Mouse (Mus musculus) testis, adult 2 months (tissue): ENCODE data around the gene Naaladl1. TPM values are rescaled to one million over a fixed set of nuclear protein-coding genes. Genes with fewer than 3 reads are reported as not detected.

Source experiments
- H3K27ac ChIP-seq: fragments of 200-500 bp; 2 replicates; pipeline ENCODE4 v1.5.1; 2012; ENCODE audit warnings: low read depth, low read length; ENCODE audit not compliant: control insufficient read depth, insufficient read depth
- H3K27me3 ChIP-seq: fragments of 200-500 bp; 2 replicates; pipeline ENCODE4 v1.6.1; 2012; ENCODE audit warnings: mild to moderate bottlenecking, low read length, moderate library complexity; ENCODE audit not compliant: control insufficient read depth, insufficient read depth
- H3K36me3 ChIP-seq: fragments of 200-500 bp; 2 replicates; pipeline ENCODE4 v1.6.1; 2012; ENCODE audit warnings: mild to moderate bottlenecking, low read length; ENCODE audit not compliant: control insufficient read depth, insufficient read depth
- H3K4me1 ChIP-seq: fragments of 200-500 bp; 2 replicates; pipeline ENCODE4 v1.6.1; 2012; ENCODE audit warnings: low read length; ENCODE audit not compliant: control insufficient read depth, insufficient read depth
- H3K4me3 ChIP-seq: fragments of 200-500 bp; 2 replicates; pipeline ENCODE4 v1.5.1; 2012; ENCODE audit warnings: low read depth, mild to moderate bottlenecking, low read length, moderate library complexity, mixed read lengths; ENCODE audit not compliant: control insufficient read depth
- CTCF ChIP-seq: fragments of 200-500 bp; IDR thresholded peaks from 2 replicates; pipeline ENCODE4 v1.5.1; 2012; ENCODE audit warnings: low read depth, mild to moderate bottlenecking, inconsistent platforms, low read length, moderate library complexity; ENCODE audit not compliant: control insufficient read depth, insufficient read depth, insufficient replicate concordance
- POLR2A ChIP-seq: fragments of 200-500 bp; IDR thresholded peaks from 2 replicates; pipeline ENCODE4 v1.6.1; 2012; ENCODE audit warnings: low read depth, mild to moderate bottlenecking, inconsistent platforms, low read length, moderate library complexity; ENCODE audit not compliant: control insufficient read depth
- polyA plus RNA-seq: library from polyadenylated mRNA; depleted of rRNA; stranded (reverse); fragments of >200 nt; gene quantifications from 2 replicates; pipeline ENCODE4 v1.2.3, GENCODE M21; 2012; rRNA removed

Gene Naaladl1
- polyA plus RNA-seq, 1 experiment: 4.0 TPM

DNA sequence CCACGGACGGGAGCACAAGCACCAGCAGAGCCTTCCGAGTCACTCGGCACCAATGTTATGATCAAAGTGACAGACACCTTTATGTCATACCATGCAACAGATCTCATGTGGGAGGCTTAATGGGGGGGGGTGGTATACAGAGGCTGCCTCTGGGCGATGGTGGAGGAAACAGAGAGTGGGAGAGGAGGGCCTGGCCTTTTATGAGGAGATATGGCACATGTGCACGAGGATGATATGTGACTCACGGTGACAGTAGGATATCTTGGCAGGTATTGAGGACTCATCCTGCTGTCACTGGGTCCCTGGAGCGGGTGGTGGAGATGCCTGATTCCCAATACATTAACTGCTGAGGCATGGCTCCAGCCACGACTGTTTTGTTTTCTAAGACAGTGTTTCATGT, 49.6 kb downstream of the Naaladl1 start:
- Histone ChIP-seq H3K4me1 (no peaks in the 10 kb centered on the region), H3K36me3 (no peaks in the 10 kb centered on the region), H3K27ac (no peak overlapping the region), H3K4me3 (no peak overlapping the region), H3K27me3 (no peaks in the 10 kb centered on the region)
- TF ChIP-seq POLR2A: no peak
- no peak for TF ChIP-seq CTCF

- no peak overlapping the region for H3K27ac ChIP-seq
- H3K4me1 ChIP-seq: no peaks in the 10 kb centered on the region
- TF ChIP-seq CTCF (peak; percentile 25; the same call in 1 of the 2 replicates), POLR2A (no peak)
- H3K4me3 ChIP-seq: no peak overlapping the region
- H3K27me3 ChIP-seq: no peaks in the 10 kb centered on the region
- H3K36me3 ChIP-seq: no peaks in the 10 kb centered on the region
These were observed 50.8 kb downstream of the Naaladl1 start for GRCm38 (mm10) chr19:6156372-6156771.

GRCm38 (mm10) chr19:6157220-6157619, 51.6 kb downstream of the Naaladl1 start:
- no peaks in the 10 kb centered on the region for H3K4me1 ChIP-seq
- TF ChIP-seq CTCF: no peak
- TF ChIP-seq POLR2A: no peak
- H3K27ac ChIP-seq: no peak overlapping the region
- H3K4me3 ChIP-seq: no peak overlapping the region
- H3K27me3 ChIP-seq: no peaks in the 10 kb centered on the region
- no peaks in the 10 kb centered on the region for H3K36me3 ChIP-seq

- Histone ChIP-seq H3K4me3 (no peak overlapping the region), H3K27me3 (no peaks in the 10 kb centered on the region), H3K36me3 (no peaks in the 10 kb centered on the region), H3K4me1 (no peaks in the 10 kb centered on the region), H3K27ac (no peak overlapping the region)
- TF ChIP-seq CTCF: no peak
- TF ChIP-seq POLR2A: no peak
These were observed 58.4 kb downstream of the Naaladl1 start for GRCm38 (mm10) chr19:6163872-6164547.

Other genes with a start within 250 kb of the Naaladl1 start
- 25.3 and 28.1 TPM in 2 replicates for gene Frmd8, start 230.5 kb upstream of the Naaladl1 start, polyA plus RNA-seq
- gene Slc25a45, start 228.0 kb upstream of the Naaladl1 start, polyA plus RNA-seq: 20.1 and 26.1 TPM in 2 replicates
- gene Tigd3, start 211.6 kb upstream of the Naaladl1 start, polyA plus RNA-seq: 0.84 and 0.94 TPM in 2 replicates
- 63.6 and 69.2 TPM in 2 replicates for gene Dpf2, start 192.8 kb upstream of the Naaladl1 start, polyA plus RNA-seq
- gene Cdc42ep2, start 181.0 kb upstream of the Naaladl1 start, polyA plus RNA-seq: 0.89 and 0.90 TPM in 2 replicates
- gene Pola2, start 141.6 kb upstream of the Naaladl1 start, polyA plus RNA-seq: 31.4 and 32.0 TPM in 2 replicates
- gene Slc22a20, start 119.6 kb upstream of the Naaladl1 start, polyA plus RNA-seq: 0.06 TPM in 1 of 2 replicates, not detected in the other
- 2.5 and 3.4 TPM in 2 replicates for gene Capn1, start 89.9 kb upstream of the Naaladl1 start, polyA plus RNA-seq
- 30.5 and 33.3 TPM in 2 replicates for gene Syvn1, start 59.2 kb upstream of the Naaladl1 start, polyA plus RNA-seq
- gene Mrpl49, start 48.0 kb upstream of the Naaladl1 start, polyA plus RNA-seq: 9.5 and 9.8 TPM in 2 replicates
- gene Fau, start 47.9 kb upstream of the Naaladl1 start, polyA plus RNA-seq: 605 and 748 TPM in 2 replicates
- gene Znhit2, start 44.6 kb upstream of the Naaladl1 start, polyA plus RNA-seq: 742 and 891 TPM in 2 replicates
- gene Tm7sf2, start 37.4 kb upstream of the Naaladl1 start, polyA plus RNA-seq: 26.0 and 26.5 TPM in 2 replicates
- 48.4 and 52.1 TPM in 2 replicates for gene Vps51, start 28.6 kb upstream of the Naaladl1 start, polyA plus RNA-seq
- 190 and 219 TPM in 2 replicates for gene Tmem262, start 25.7 kb upstream of the Naaladl1 start, polyA plus RNA-seq
- gene Gm28374, start 23.5 kb upstream of the Naaladl1 start, polyA plus RNA-seq: 3.5 and 5.6 TPM in 2 replicates
- 61.1 and 70.2 TPM in 2 replicates for gene Zfpl1, start 20.8 kb upstream of the Naaladl1 start, polyA plus RNA-seq
- 20.9 and 22.0 TPM in 2 replicates for gene Cdca5, start 20.8 kb upstream of the Naaladl1 start, polyA plus RNA-seq
- 78.6 and 90.7 TPM in 2 replicates for gene AC131692.1, start 11.4 kb upstream of the Naaladl1 start, polyA plus RNA-seq
- gene Sac3d1, start 12.9 kb downstream of the Naaladl1 start, polyA plus RNA-seq: 22.3 and 26.8 TPM in 2 replicates
- gene Snx15, start 22.5 kb downstream of the Naaladl1 start, polyA plus RNA-seq: 13.7 and 15.7 TPM in 2 replicates
- gene Batf2, start 35.2 kb downstream of the Naaladl1 start, polyA plus RNA-seq: 0.83 and 1.1 TPM in 2 replicates
- 61.5 and 65.5 TPM in 2 replicates for gene Arl2, start 35.8 kb downstream of the Naaladl1 start, polyA plus RNA-seq
- 19.0 and 20.7 TPM in 2 replicates for gene Majin, start 78.6 kb downstream of the Naaladl1 start, polyA plus RNA-seq
- 3.8 and 4.3 TPM in 2 replicates for gene Gpha2, start 120.6 kb downstream of the Naaladl1 start, polyA plus RNA-seq
- 4.6 TPM in 2 replicates for gene Ppp2r5b, start 130.1 kb downstream of the Naaladl1 start, polyA plus RNA-seq
- 40.2 and 40.5 TPM in 2 replicates for gene Atg2a, start 135.9 kb downstream of the Naaladl1 start, polyA plus RNA-seq
- 521 and 642 TPM in 2 replicates for gene Ehd1, start 170.9 kb downstream of the Naaladl1 start, polyA plus RNA-seq
- gene Cdc42bpg, start 200.7 kb downstream of the Naaladl1 start, polyA plus RNA-seq: 5.3 and 5.4 TPM in 2 replicates
- gene Men1, start 229.2 kb downstream of the Naaladl1 start, polyA plus RNA-seq: 24.6 and 24.8 TPM in 2 replicates
- 21.4 and 24.8 TPM in 2 replicates for gene Map4k2, start 235.4 kb downstream of the Naaladl1 start, polyA plus RNA-seq